Mouse (Mus musculus) erythroblast, embryonic 14.5 days (primary cell): ENCODE results near the gene Il2. TPM values are rescaled to one million over a fixed set of nuclear protein-coding genes. Genes with fewer than 3 reads are reported as not detected.

ENCODE experiments used
- H3K27me3 ChIP-seq: 2 replicates; pipeline ENCODE4 v1.6.1; 2012; ENCODE audit warnings: inconsistent platforms; ENCODE audit not compliant: control insufficient read depth
- H3K36me3 ChIP-seq: 2 replicates; pipeline ENCODE4 v1.6.1; 2012; ENCODE audit warnings: mild to moderate bottlenecking, inconsistent platforms; ENCODE audit not compliant: control insufficient read depth
- H3K4me1 ChIP-seq: 2 replicates; pipeline ENCODE4 v1.6.1; 2012; ENCODE audit warnings: inconsistent platforms; ENCODE audit not compliant: control insufficient read depth
- H3K4me3 ChIP-seq: replicated peaks from 2 replicates; pipeline ENCODE3; 2012; ENCODE audit warnings: moderate library complexity, mild to moderate bottlenecking, inconsistent platforms
- H3K9me3 ChIP-seq: 2 replicates; pipeline ENCODE4 v1.6.1; 2012; ENCODE audit warnings: low read length, inconsistent platforms, mixed read lengths; ENCODE audit not compliant: control insufficient read depth
- GATA1 ChIP-seq: IDR thresholded peaks from 2 replicates; pipeline ENCODE4 v1.6.1; 2012; ENCODE audit warnings: low read length, inconsistent platforms, mixed read lengths
- TAL1 ChIP-seq: IDR thresholded peaks from 3 replicates; pipeline ENCODE4 v1.6.1; 2012; ENCODE audit warnings: low read length, inconsistent platforms, mixed read lengths
- polyA plus RNA-seq: library from polyadenylated mRNA; stranded (reverse); fragments of >175 nt; gene quantifications from 2 replicates; pipeline ENCODE4 v1.2.3, GENCODE M21; 2012

Gene Il2
- polyA plus RNA-seq, 1 experiment: not detected

GRCm38 (mm10) chr3:37090721-37091120 is 35.0 kb downstream of the Il2 start:
- H3K9me3 ChIP-seq: no peaks in the 10 kb centered on the region
- H3K36me3 ChIP-seq: no peaks in the 10 kb centered on the region
- no peaks in the 10 kb centered on the region for H3K27me3 ChIP-seq
- H3K4me3 ChIP-seq: no peak overlapping the region
- H3K4me1 ChIP-seq: no peaks in the 10 kb centered on the region
- TF ChIP-seq TAL1 (no peak), GATA1 (no peak)

GRCm38 (mm10) chr3:37084860-37085259 is 40.9 kb downstream of the Il2 start:
- Histone ChIP-seq H3K4me1 (no peaks in the 10 kb centered on the region), H3K36me3 (no peaks in the 10 kb centered on the region), H3K4me3 (no peak overlapping the region), H3K9me3 (no peaks in the 10 kb centered on the region), H3K27me3 (no peaks in the 10 kb centered on the region)
- TF ChIP-seq GATA1 (no peak), TAL1 (no peak)

DNA sequence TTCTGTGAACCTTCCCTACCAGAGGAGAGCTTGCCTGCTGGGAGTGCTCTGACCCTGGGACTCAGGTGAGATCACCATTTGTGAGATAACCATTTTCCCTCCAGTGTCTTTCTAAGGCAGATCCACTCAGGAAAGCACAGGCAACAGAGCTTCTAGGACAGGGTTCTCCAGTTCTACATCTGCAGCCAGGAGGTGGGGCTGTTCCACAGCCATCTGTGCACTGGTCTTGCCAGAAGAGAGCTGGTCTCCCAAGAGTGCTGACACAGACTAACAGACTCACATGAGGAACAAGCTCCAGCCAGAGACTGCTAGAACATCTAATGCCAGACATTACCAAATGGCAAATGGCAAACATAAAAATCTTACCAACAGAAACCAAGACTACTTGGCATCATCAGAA is 52.5 kb downstream of the Il2 start:
- Histone ChIP-seq H3K27me3 (no peaks in the 10 kb centered on the region), H3K4me3 (no peak overlapping the region), H3K4me1 (no peaks in the 10 kb centered on the region), H3K36me3 (no peaks in the 10 kb centered on the region), H3K9me3 (no peaks in the 10 kb centered on the region)
- TF ChIP-seq GATA1 (no peak), TAL1 (no peak)

Other genes starting within 250 kb of the Il2 start
- 0.09 TPM in 1 of 2 replicates, not detected in the other for gene Adad1, start 62.4 kb downstream of the Il2 start, polyA plus RNA-seq
- gene Il21, start 106.7 kb upstream of the Il2 start, polyA plus RNA-seq: not detected in 2 replicates
- not detected in 2 replicates for gene Bbs12, start 186.6 kb upstream of the Il2 start, polyA plus RNA-seq
- 0.18 and 0.56 TPM in 2 replicates for gene Cetn4, start 186.7 kb upstream of the Il2 start, polyA plus RNA-seq
- gene Fgf2, start 222.4 kb upstream of the Il2 start, polyA plus RNA-seq: not detected in 2 replicates